Mouse (Mus musculus) frontal cortex, postnatal 10 days (tissue): ENCODE measurements around the gene 2700097O09Rik.
A peak's percentile ranks its signal among the peaks of the same experiment; 100 is the strongest.
"Not testable (repeated sequence)": the region's sequence is repeated elsewhere in the genome, so short reads cannot be mapped to it uniquely, and the experiment has no call there.

Experiments used
- DNase-seq, 2 experiments: peaks; one replicate each; pipeline ENCODE4 v3.0.0; 2022; ENCODE audit warnings: low spot score in 2 of 2, mixed read lengths in 1 of 2

Gene 2700097O09Rik

DNA sequence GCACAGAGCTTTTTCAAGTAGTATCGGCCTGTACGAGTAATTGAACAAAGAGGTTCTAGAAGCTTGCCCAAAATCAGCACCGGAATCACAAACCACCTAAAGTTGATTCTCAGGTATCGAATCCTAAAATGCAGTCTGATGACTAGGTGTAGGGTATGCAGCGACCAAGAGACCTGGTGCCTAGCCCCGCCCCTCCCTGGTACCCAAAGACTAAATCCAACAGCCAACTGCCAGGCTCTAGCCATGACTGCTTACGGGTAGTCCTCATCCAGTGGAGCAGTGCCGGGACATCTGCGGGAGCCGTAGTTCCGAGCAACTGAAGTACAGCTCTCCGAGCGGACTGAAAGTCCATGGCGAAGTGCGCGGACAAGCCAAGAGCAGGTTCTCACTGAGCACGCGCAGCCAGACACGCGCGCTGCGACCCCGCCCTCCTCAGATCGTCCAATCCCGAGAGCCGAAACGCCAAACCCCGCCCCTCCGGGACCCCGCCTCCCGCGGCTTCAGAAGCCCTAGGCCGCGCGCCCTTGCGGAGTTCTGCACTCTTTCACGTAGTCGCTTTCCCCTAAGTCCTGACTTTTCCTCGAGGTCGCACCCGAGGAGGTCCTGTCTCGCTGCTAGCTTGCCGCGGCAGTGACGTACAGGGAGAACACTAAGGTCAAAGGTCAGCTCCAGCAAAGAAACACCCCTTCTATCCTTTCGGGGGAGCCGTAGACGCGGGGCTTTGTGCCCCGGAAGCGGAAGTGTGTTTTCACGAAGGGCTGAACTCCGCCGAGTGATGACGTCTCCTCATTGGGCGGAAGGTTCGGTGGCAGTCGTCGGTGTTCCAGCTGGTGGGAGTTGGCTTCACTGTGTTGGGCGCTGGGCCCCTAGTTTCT lies at the start of gene 2700097O09Rik, which contains the start of gene Srp54a:
Gene 2700097O09Rik (minus strand): TSS at position 385 of the 875 bp plus-strand sequence.
Gene Srp54a (plus strand): TSS at position 537 of the 875 bp plus-strand sequence.
- DNase-seq = peak; percentile 90 to 92

DNA sequence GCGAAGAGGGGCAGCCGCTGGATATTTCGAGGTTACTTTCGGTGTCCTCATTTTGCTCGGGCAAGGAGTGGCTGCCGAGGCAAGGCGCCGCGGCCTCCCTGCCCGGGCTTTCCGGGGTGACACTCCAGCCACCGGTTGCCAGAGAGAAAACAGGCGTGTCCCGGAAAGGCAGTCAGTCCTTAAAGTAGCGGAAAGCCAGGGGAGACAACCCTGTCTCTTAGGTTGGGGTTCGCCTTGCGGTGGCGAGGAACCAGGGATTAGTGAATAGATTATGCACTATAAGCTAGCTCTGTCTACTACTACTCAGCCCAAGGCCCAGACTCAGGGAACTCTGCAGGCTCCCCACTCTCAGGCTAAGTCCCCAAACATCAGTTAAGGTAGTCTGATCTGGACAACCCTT lies 44.8 kb upstream of the 2700097O09Rik start:
- DNase-seq = not testable (repeated sequence)

DNA sequence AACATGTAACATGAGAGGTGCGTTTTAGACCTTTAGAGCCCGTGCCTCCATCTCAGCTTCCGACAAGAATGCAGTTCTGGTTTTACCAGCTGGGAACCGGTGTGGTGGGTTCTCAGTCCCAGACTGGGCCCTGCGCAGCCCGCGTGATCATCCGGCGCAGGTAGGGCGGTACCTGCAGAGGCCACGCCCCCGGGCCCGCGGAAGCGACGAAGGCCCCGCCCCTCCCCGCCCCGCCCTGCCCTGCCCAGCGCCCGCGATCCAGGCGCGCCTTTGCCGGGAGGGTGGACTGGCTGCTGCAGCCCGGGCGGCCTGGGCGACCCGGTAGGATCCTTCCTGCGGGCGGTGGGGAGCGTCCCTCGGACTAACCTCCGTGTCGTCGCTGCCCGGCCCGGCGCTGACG lies 44.3 kb upstream of the 2700097O09Rik start, which contains the start of gene Fam177a:
Gene Fam177a (plus strand): TSS at position 228 of the 400 bp plus-strand sequence.
- not testable (repeated sequence) for DNase-seq

DNA sequence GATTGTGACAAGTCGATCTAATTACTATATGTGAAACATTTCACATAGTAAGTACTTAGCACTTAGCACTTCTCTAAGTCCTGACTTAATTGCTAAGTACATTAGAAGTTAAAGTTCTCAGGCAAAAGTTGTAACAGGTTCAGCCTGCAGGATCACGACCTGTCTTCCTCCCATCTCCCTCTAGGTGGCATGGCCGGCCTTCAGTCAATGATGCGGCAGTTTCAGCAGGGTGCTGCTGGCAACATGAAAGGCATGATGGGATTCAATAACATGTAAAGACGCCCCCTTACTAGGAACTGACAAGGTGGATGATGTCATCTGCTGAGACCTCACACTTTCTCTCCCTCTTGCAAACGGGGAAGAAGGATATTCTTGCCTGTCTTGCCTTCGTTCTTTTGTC lies 32.7 kb upstream of the 2700097O09Rik start:
- DNase-seq = not testable (repeated sequence)

DNA sequence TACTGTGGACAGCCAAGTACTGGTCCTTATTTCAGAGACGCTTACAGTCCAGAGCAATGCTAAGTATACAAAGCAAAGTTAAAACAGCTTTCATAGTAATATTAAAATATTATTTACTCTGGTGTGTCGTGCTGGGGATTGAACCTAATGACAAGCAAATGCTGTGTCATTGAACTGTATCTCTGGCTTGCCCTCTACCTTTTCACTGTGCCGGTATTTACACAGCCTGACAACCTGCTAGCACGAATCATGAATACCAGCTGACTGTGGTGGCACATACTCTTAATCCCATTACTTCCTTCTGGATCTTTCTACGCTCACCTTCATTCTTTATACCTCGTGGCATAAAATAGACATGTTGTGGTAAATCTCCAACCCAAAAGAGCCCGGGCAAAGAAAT lies 12.2 kb upstream of the 2700097O09Rik start:
- DNase-seq = not testable (repeated sequence)

DNA sequence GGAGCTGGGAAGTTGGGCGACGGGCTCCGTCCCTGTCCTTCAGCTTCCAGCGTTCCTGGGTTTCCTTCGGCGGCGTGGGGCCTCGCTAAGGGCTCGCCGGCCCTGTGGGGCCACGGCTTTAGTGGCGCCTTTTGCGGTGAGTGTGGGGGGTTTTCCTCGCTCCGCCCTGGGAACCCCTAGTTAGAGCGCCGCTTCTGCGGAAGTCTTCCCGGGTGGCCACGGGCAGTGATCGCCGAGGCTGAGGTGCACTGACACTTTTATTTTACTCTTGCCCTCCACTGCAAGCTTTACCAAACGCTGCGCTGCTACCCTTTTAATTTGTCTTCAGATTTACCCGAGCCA lies 662 bp upstream of the 2700097O09Rik start:
- DNase-seq = not testable (repeated sequence)

DNA sequence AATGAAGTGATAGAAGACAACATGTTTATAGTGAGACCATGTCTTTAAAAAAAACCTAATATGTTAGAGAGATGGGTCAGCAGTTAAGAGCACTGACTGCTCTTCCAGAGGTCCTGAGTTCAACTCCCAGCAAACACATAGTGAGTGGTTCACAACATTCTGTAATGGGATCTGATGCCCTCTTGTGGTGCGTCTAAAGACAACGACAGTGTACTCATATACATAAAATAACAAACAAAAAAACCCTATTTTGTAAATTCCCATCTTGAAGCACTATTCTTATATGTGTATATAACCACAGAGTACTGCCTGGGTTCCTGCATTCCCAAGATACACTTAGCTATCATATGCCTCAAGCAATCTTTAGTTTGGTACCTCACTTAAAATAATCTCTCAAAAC lies 1.2 kb downstream of the 2700097O09Rik start:
- DNase-seq = not testable (repeated sequence)

DNA sequence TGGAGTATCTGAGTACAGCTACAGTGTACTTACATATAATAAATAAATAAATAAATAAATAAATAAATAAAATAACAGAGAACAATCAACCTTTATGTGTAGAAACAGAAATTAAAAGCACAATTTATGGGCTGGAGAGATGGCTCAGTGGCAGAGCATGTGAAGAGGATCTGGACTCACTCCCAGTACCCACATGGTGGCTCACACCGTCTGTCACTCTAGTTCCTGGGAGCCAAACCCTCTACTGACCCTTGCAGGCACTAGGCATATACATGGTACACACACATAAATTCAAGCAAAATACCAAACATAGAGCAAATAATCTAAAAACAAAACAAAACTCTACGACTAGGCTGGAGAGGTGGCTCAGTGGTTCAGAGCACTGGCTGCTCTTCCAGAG lies 4.6 kb downstream of the 2700097O09Rik start:
- no peak for DNase-seq

DNA sequence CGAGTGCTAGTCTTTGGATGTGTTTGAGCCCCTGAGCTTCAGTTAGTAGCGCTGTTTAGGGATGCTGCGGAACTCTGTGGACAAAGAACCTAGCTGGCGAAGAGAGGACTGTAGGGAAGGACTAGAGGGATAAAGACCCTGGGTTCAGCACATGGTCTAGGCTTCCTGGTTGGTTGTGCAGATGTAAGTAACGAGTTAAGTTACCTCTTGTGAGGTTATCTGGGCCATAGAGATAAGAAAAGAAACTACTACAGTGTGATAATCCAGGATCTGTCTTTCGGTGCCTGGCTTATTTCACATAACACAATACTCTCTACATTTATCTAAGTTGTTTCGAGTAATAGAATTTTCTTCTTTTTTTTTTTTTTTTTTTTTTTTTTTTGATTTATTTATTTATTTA lies 6.2 kb downstream of the 2700097O09Rik start:
- no peak for DNase-seq

DNA sequence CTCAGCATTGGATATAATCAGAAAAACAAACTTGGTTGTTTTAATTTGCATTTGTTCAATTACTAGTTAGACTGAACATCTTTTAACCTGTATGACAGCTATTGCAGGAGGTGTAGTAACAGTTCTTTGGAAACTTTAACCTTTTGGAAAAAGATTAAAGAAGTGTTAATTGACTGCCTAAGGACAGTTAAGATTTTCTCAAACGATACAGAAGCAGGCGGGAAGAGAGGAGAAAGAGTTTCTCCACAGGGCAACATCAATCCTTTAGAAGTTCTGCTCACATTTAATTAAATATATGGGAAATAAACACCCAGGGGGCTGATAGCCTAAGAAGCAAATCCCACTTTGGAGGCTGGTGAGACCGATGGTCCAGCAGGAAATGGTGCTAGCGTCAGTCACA lies 7.4 kb downstream of the 2700097O09Rik start:
- no peak for DNase-seq

DNA sequence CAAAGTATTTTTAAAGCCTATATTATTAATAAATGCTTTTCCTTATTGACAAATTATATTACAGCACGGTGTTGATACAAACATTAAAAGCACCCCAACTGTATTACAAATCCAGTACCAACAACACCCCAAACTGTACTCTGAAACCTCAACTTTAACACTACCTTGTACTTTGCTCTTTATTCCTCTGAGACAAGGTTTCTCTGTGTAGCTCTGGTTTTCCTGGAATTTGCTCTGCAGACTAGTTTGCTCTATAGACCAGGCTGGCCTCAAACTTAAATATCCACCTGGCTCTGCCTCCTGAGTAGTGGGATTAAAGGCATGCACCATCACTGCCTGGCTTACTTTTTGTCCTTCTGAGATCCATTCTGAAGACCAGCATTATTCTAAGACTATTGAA lies 17.8 kb downstream of the 2700097O09Rik start:
- no peak for DNase-seq

DNA sequence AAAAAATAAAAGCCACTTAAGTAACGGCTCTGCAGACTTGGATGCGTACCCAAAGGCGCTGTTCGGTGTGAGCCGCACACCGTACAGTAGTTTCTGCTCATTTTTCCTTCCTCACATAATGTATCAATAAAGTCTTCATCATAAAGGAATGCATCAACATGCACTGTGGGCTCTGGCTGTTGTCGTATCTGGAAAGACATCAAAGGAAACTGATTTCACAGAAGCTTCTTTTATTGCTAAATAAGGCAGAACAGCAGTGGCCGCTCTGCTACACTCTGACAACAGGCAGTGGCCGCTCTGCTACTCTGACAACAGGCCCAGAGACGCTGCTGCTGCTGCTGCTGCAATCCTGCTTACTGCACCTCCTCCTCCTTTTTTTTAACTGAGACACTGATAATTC lies 18.9 kb downstream of the 2700097O09Rik start:
- no peak for DNase-seq

DNA sequence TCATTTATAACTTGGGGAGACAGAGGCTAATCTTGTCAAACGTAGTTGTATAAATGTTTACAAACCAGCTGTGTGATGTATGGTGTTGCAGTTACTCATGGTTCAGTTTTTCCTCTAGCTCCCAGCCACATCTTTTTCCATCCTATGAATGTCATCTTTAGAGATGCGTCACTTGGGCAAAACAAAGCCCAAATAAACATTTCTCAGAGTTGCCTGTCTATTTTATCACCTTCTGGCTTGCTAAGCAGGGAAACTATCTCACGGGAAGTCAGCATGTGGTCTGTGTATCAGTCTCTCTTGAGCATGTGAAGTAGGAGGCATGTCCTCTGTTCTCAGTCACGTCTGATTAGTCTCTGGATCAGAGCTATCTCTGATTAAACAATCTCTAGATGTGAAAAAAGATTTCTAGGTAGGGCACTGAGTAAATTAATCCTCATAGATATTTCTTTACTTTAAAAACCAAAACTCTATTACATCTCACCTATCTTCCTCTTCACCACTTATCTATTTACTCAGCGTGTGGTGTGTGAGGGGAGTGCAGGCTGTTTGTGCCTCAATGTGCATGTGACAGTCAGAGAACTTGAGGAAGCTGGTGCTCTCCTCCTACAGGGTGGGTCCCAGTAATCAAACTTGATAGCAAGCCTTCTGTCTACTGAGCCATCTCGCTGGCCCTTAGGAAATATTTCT lies 19.6 kb downstream of the 2700097O09Rik start:
- no peak for DNase-seq

DNA sequence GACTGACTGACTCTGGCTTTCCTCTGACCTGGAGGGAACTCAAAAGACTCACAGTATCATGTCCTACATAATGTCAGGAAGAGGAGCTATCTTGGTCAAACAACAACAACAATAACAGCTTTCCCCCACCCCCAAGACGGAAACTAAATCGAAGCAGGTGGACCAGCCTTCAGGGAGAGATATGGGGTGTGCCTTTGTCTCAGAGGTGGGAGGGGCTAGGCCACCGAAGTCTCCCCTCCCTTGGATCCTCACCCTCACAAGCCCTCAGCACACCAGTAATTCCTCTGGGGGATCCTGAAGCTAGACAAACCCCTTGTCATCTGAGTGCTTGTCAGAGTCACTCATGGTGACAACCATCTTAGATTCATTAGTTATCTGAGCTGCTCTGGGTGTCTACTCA lies 20.1 kb downstream of the 2700097O09Rik start:
- DNase-seq = no peak

DNA sequence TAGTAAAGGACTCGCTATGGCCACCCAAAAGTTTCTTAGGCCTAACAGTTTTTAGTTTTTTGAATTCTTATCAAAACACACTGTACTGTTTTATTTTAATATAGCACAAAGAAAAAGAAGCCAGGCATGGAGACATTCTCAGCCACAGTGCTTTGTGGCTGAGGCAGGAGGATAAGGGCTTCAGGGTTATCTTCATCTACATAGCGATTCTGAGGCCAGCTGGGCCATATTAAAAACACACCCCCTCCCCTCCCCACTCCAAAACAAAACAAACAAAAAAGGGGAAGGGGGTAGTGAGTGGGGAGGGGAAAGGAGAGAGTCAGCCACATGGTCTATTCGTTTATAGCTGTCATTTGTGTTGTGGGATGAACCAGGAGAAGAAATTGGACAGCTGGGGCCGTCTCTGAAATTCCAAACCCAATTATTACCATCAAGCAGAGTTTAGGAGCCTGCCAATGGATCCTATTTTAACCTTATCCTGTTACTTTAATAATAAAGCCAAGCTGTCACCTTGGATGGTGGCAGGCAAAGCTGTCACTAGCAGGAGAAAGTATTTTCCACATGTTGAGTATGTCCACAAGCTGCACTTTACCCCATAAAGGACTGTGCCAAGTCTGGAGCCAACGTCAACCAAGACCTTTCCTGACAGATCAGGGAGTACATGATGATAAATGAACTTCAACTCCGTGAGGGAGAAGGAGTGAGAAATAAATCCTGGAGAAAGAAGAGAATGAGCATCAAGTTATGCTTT lies 20.9 kb downstream of the 2700097O09Rik start:
- DNase-seq = no peak

DNA sequence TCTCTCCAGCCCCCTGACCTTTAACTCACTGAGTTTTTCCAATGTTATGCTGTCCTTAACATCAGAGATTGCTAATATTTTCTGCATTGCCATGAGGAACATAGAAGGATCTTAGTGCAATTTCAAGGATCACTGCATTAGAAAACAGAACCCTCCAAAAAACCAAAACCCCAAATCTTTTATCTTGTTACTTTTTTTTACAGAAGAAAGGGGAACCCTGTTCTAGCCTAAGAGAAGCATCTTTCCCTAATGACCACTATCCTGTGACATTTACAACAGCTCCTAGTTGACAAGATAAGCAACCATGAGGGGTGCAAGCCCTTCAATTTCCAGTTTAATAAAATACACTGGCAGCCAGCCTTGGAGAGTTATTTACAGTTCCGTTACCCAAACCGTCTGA lies 23.2 kb downstream of the 2700097O09Rik start:
- DNase-seq = no peak

DNA sequence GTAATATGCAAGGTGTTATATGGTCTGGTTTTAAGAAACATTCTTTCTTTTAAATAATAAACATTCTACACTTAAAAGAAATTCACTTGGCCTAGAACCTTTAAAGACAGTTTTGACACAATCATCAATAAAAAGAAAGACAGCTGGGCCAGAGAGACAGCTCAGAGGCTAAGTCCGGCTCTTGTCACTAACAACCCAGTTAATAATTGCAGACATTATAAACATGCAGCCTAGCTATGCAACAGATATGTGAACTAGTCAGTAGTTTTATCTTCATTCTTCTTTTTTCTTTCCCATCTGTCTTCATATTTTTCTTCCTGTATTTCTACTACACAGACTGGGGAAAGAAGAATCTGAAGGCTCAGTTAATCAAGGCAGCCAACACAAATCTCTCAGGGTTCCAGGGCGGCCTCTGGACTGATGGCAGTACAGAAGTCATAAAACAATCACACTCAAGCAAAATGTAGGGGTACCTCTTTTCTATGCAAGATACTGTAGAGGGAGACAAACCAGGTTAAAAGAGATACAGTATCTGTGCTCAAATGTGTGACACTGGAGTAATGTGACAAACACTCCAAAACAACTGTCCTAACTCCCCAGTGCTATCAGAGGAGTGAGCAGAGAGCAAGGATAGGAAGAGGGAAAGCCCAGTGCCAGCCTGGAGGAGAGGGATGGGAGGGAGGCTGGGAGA lies 25.2 kb downstream of the 2700097O09Rik start:
- no peak for DNase-seq

DNA sequence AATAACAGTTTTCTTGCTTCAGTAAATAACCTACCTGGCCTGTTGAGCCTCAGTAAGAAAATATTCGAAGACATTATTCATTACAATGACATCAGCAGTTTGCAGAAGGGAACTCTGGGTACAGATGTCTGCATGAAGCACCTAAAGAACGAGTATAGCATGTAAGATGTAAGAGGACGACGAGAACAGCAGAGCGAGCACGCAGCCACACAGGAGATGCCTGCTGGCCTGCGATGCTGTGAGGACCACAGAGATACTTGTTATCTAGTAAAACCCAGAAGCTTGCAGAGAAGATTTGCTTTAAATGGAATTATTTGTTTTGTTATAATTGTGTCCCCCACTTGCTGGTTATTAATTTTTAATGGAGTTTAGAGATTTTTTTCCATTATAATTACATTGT lies 26.6 kb downstream of the 2700097O09Rik start:
- DNase-seq = no peak

DNA sequence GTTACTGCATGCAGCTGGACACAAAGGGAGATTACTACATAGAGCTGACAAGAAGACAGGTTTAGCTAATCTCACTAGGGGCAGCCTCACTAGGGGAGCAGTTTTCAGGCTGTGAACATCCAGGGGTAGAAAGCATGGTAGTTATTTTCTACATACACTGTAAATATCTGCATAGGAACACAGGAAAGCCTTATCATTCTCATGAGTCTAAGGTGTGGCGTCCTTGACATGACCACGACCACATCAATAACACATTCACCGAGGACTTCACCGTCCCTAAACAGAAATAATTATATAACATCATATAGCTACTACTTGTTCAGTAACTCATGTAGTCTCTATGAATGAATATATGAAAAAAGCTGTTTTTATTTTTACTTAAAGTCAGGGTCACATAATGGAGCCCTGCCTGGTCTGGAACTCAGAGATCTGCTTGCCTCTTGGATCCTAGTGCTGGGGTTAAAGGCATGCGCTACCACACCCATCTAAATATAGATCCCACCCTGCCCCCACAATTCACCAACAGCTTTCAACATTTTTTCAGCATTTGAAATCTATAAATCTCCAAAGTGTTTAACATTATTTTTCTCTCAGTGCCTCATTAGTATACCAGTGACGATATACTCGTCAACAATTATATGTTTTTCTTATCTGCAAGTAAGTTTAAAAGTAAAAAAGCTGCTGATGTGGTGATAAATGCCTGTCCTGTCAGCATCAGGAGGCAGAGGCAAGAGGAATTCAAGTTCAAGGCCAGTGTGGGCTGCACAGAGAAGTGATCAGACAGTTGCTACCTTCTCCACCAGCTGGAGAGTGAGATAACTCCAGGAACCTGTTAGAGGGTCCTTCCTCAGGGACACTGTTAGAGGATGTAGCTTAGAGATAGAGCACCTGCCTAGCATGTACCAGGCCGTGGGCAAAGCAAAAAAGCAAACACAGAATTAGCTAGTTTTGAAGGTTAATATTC lies 28.4 kb downstream of the 2700097O09Rik start:
- DNase-seq = no peak

DNA sequence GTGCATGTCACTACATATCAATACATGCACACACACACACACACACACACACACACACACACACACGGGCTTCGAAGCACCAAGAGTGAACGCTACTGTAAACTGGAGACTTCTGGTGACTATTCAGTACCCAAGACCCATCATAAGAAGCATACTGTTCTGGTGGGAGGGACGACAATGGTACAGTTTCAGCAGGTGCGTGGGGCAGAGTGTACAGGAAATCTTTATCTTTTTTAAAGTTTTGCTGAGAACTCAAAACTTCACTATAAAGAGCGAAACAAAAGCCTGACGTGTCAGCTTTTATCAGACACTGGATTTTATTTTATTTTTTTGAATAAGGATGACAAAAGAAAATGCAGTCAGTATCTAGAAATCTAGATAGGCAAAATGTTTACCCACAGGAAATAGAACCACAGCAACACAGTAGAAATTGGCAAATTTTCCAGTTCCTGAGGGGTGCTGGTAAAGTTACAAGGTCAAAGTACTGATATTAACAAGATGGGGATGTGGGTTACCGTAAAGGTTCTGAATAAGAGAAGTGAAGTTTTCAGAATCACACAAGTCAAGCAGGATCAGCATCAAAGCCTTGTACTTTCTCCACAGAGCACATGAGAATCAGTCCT lies 30.1 kb downstream of the 2700097O09Rik start:
- DNase-seq = no peak
